ENCODE assay signal across 8 mouse cellular contexts in the genomic region with DNA sequence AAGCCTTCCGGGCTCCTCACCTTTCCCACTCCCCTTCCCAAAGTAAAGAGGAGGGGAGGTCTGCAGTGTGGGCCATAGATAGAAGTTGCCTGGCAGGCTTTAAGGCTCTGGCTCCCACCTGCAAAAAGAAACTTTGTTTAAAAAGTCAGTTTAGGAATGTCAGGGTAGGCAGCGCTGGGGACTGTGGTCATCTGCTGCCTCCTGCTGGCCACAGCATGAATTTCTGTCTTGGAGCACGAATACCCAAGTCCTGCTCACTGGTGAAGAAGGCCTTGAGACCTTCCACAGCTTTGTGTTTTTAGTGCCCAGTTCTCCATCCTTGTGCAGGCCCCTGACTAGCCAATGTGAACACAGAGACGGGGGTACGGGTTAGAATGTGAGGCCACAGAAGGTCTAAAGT.
DNase-seq lines count a peak whose midpoint lies in the region; ATAC-seq and TF ChIP-seq lines count a peak whose summit lies in the region.

No protein-coding gene starts in this region.

- DNase-seq in kidney, adult 2 months: peak; percentile 70
- DNase-seq in adrenal gland, postnatal 14 days: peak; percentile 83
- DNase-seq in embryonic facial prominence, embryonic 14.5 days (ENCODE audit: low spot score): peak; percentile 67
- peak; percentile 73 for DNase-seq in kidney, adult 9 months
- peak; percentile 68 for DNase-seq in liver, embryonic 11.5 days (ENCODE audit: low spot score)
- DNase-seq in right cerebral cortex, adult 18-20 months: peak; percentile 60
- peak; percentile 89 for DNase-seq in thymus, postnatal 4 days

- H3K4me1 ChIP-seq in kidney, adult 2 months (ENCODE audit: control insufficient read depth, insufficient read depth, low read length): no peaks in the 10 kb centered on the region
- H3K4me1 ChIP-seq in kidney, embryonic 15.5 days: peaks cover 6% of the 10 kb centered on the region; the same call in 1 of the 2 replicates
- no peaks in the 10 kb centered on the region for H3K4me1 ChIP-seq in embryonic facial prominence, embryonic 14.5 days (ENCODE audit: control insufficient read depth, insufficient read depth, low read length)
- 0 out of 2 replicates have a peak, but pooled peaks cover 5% of the 10 kb centered on the region for H3K4me1 ChIP-seq in liver, embryonic 11.5 days (replicated peaks; ENCODE audit: control insufficient read depth, insufficient read depth, low read length)

- TF ChIP-seq POLR2A in kidney, adult 2 months (IDR thresholded peaks at IDR 0.05; ENCODE audit: low read depth, low read length): no peak

- peak; percentile 91 for TF ChIP-seq CTCF in kidney, adult 2 months (conservative IDR thresholded peaks at IDR 0.05; ENCODE audit: insufficient read depth, insufficient read length, low read depth, low read length)

- no peaks in the 10 kb centered on the region for H3K9me3 ChIP-seq in kidney, embryonic 15.5 days (replicated peaks)
- no peaks in the 10 kb centered on the region for H3K9me3 ChIP-seq in embryonic facial prominence, embryonic 14.5 days (ENCODE audit: control insufficient read depth, low read length)
- no peaks in the 10 kb centered on the region for H3K9me3 ChIP-seq in liver, embryonic 11.5 days (ENCODE audit: control insufficient read depth, low read length)

- no peak overlapping the region for H3K4me3 ChIP-seq in kidney, adult 2 months (ENCODE audit: insufficient read depth, low read depth, low read length)
- H3K4me3 ChIP-seq in kidney, embryonic 15.5 days (replicated peaks): no peak overlapping the region
- no peak overlapping the region for H3K4me3 ChIP-seq in embryonic facial prominence, embryonic 14.5 days (ENCODE audit: low read depth, low read length)
- no peak overlapping the region for H3K4me3 ChIP-seq in liver, embryonic 11.5 days (ENCODE audit: low read depth, low read length)

- WGBS in kidney, adult 2 months: 59% methylated on average over 5 of the region's 5 CpGs
- 73% methylated on average over 5 of the region's 5 CpGs for WGBS in kidney, embryonic 15.5 days
- 62% methylated on average over 5 of the region's 5 CpGs for WGBS in embryonic facial prominence, embryonic 14.5 days
- 73% methylated on average over 5 of the region's 5 CpGs for WGBS in liver, embryonic 11.5 days

- H3K36me3 ChIP-seq in kidney, adult 2 months (ENCODE audit: control insufficient read depth, insufficient read depth, low read length): no peaks in the 10 kb centered on the region; the same call in 1 of the 2 replicates
- peaks cover 79% of the 10 kb centered on the region for H3K36me3 ChIP-seq in kidney, embryonic 15.5 days
- peaks cover 75% of the 10 kb centered on the region for H3K36me3 ChIP-seq in embryonic facial prominence, embryonic 14.5 days (ENCODE audit: control insufficient read depth, insufficient read depth, low read length)
- H3K36me3 ChIP-seq in liver, embryonic 11.5 days (ENCODE audit: control insufficient read depth, insufficient read depth, low read length): peaks cover 38% of the 10 kb centered on the region

- no peak overlapping the region for H3K4me2 ChIP-seq in kidney, embryonic 15.5 days
- no peak overlapping the region for H3K4me2 ChIP-seq in embryonic facial prominence, embryonic 14.5 days (ENCODE audit: low read depth, low read length)
- no peak overlapping the region for H3K4me2 ChIP-seq in liver, embryonic 11.5 days

- no peaks in the 10 kb centered on the region for H3K27me3 ChIP-seq in kidney, adult 2 months (replicated peaks; ENCODE audit: control insufficient read depth, insufficient read depth, low read length)
- H3K27me3 ChIP-seq in kidney, embryonic 15.5 days: no peaks in the 10 kb centered on the region
- H3K27me3 ChIP-seq in embryonic facial prominence, embryonic 14.5 days (replicated peaks; ENCODE audit: control insufficient read depth, insufficient read depth, low read length): no peaks in the 10 kb centered on the region
- H3K27me3 ChIP-seq in liver, embryonic 11.5 days (replicated peaks; ENCODE audit: control insufficient read depth, insufficient read depth, low read length): no peaks in the 10 kb centered on the region

- no peak overlapping the region for H3K27ac ChIP-seq in kidney, adult 2 months (ENCODE audit: insufficient read depth, low read depth, low read length)
- H3K27ac ChIP-seq in kidney, embryonic 15.5 days: no peak overlapping the region
- H3K27ac ChIP-seq in embryonic facial prominence, embryonic 14.5 days (replicated peaks; ENCODE audit: low read depth, low read length): no peak overlapping the region
- no peak overlapping the region for H3K27ac ChIP-seq in liver, embryonic 11.5 days (ENCODE audit: low read depth, low read length)

- no peak overlapping the region for H3K9ac ChIP-seq in kidney, embryonic 15.5 days
- H3K9ac ChIP-seq in embryonic facial prominence, embryonic 14.5 days (ENCODE audit: low read depth, low read length): no peak overlapping the region
- H3K9ac ChIP-seq in liver, embryonic 11.5 days (ENCODE audit: low read depth, low read length): no peak overlapping the region

- no peak for ATAC-seq in kidney, embryonic 15.5 days (replicated peaks; ENCODE audit: low FRiP score)
- ATAC-seq in embryonic facial prominence, embryonic 14.5 days (ENCODE audit: low read depth): no peak
- ATAC-seq in liver, embryonic 11.5 days (replicated peaks; ENCODE audit: low FRiP score): no peak
